Mouse (Mus musculus): ENCODE measurements around the gene 9330161L09Rik. TPM values are rescaled to one million over a fixed set of nuclear protein-coding genes. Genes with fewer than 3 reads are reported as not detected.

Gene 9330161L09Rik
- polyA plus RNA-seq, 1 experiment = not detected

DNA sequence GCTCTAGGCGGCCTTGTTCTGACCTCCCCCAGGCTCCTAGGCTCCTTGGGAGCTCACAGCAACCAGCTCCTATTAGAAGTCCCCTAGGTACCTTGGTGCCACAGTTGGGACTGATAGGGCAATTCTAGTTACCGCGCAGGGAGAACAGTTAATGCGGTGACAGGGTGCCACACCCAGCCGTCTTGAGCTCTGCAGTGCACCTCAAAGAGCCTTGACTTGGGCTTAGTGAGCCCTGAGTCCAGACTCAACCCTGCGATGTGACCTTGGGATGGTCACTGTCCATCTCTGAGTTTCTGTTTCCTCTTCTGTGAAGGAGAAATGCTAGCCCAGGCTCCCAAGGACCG is 39.3 kb downstream of the 9330161L09Rik start:
- H3K4me1 ChIP-seq (ENCODE audit: control insufficient read depth, insufficient read depth, insufficient read length, low read length) = no peaks in the 10 kb centered on the region
- no peak overlapping the region for H3K27ac ChIP-seq (replicated peaks; ENCODE audit: low read depth, low read length)
- no peak overlapping the region for H3K4me3 ChIP-seq (ENCODE audit: insufficient read depth, low read depth, low read length)

DNA sequence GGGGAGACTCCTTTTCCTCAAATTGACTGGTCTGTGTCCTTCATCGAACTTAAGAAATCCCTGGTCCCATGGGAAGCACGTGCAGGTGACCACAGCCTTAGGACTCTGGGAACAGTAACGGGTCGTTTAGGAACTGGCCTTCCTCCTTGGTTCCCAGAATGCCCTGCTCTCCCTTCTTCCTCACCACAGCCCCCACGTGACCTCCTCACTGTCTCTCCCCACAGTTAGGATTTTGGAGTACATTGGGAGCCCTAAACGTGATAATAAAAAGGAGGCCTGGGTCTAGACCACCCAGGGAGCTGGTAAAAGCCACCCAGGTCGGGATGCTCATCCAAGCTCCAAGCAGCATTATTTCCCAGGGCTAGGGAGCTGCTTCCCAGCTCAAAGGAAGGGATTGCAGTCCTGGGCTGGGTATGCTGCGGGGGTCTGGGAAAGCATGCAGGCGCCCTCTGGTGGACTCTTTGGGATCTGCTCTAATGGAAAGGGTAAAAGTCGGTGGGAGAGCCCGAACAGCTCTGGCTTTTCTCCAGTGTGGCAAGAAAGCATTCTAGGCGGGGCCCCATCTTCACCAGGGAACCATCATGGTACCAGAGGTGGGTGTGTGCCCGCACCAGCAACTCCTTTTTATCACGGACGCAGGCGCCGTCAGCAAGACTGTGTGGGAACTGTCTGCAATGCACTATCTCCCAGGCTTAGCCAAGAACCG is 39.8 kb downstream of the 9330161L09Rik start:
- Histone ChIP-seq H3K27ac (replicated peaks; ENCODE audit: low read depth, low read length) (no peak overlapping the region), H3K4me1 (ENCODE audit: control insufficient read depth, insufficient read depth, insufficient read length, low read length) (no peaks in the 10 kb centered on the region), H3K4me3 (ENCODE audit: insufficient read depth, low read depth, low read length) (no peak overlapping the region)

DNA sequence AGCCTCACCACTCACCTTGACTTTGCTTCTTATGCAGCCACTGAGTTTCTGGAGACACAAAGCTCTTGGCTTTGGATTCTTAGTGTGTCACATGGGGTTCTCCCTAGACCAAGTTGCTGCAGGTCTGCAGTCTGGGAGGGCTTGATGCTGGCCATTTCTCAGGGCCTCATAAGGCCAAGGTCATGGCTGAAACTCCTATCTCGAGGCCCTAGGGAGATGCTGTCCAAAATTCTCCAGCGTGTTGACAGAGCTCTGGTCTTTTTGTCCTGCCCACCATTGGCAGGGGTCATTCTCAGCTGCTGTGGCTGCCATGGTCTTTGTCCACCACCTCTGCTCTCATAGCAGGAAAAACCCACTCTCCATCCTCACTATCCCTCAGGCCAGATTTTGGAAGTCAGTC is 40.4 kb downstream of the 9330161L09Rik start:
- no peaks in the 10 kb centered on the region for H3K4me1 ChIP-seq (ENCODE audit: control insufficient read depth, insufficient read depth, insufficient read length, low read length)
- H3K4me3 ChIP-seq (ENCODE audit: insufficient read depth, low read depth, low read length) = no peak overlapping the region
- H3K27ac ChIP-seq (replicated peaks; ENCODE audit: low read depth, low read length) = no peak overlapping the region

DNA sequence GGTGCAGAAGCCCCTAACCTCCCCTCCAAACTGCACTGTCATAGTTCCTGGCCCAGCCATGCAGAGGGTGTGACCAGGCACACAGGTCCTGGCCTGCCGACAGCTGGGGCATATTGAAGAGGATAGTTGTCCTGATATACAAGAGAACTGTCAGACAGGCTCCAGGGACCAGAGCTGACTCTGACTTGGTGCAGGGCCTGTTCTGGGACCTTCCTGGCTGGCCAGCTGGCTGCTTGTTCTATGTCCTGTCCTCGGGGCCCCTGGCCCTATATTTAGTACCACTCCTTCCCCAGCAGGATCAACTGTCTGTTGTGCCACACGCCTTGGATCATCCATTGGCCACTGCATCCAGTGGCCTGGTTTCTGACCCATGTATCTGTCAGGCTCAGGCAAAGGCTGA is 45.3 kb downstream of the 9330161L09Rik start:
- no peak overlapping the region for H3K27ac ChIP-seq (replicated peaks; ENCODE audit: low read depth, low read length)
- H3K4me3 ChIP-seq (ENCODE audit: insufficient read depth, low read depth, low read length) = no peak overlapping the region
- no peaks in the 10 kb centered on the region for H3K4me1 ChIP-seq (ENCODE audit: control insufficient read depth, insufficient read depth, insufficient read length, low read length)

DNA sequence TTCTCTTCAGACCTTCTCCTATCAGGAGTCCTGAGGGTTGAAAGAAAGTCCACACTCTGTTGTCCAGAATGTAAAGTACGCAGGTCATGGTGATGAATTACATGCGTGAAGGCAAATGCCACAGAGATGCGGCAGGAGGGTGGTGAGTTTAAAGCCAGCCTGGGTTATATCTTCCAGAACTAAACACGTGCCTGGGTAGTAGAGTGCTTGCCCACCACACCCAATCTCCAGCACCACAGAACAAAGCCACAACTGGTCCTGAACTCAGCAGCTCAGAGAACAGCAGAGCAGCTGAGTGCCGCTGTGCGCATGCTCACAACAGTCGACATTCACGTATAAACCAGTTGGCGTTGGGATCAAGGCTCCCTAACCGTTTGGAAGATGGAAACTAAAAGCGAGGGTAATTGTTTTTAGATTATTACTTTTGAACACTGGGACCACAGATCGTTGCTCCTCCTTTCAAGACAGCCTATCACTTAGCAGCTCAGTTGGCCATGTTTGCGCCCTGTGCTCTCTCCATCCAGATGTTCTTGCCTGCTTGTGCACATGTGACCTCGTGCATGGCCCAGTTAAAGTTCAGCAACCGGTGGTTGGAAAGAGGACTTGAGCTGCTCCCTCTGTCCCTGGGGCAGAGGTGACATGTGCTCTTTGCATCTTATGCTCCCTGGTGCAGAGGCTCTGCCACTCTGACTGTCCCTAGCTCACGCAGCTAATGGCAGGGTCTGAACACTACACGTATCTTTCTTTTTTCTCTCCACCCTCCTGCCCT is 45.9 kb downstream of the 9330161L09Rik start:
- no peak overlapping the region for H3K27ac ChIP-seq (replicated peaks; ENCODE audit: low read depth, low read length)
- no peaks in the 10 kb centered on the region for H3K4me1 ChIP-seq (ENCODE audit: control insufficient read depth, insufficient read depth, insufficient read length, low read length)
- no peak overlapping the region for H3K4me3 ChIP-seq (ENCODE audit: insufficient read depth, low read depth, low read length)

DNA sequence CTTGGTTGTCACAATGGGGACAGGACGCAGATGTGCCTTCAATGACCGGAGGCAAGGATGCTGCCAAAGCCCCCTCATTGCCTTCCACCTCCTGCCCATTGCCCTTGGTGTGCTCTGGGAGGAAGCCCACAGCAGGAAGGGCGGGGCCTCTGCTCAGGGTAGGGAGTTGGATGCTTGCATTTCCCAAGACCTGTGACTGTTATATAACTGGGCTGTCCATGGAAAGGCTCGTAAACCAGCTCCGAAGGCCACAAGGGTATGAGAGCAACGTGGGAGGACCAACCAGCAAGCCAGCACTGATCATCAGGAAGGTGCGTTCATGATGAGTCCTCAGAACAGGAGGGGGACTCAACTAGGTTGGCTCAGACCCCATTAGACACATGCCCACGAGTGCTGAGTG is 46.8 kb downstream of the 9330161L09Rik start:
- Histone ChIP-seq H3K4me3 (ENCODE audit: insufficient read depth, low read depth, low read length) (no peak overlapping the region), H3K4me1 (ENCODE audit: control insufficient read depth, insufficient read depth, insufficient read length, low read length) (no peaks in the 10 kb centered on the region), H3K27ac (replicated peaks; ENCODE audit: low read depth, low read length) (no peak overlapping the region)

DNA sequence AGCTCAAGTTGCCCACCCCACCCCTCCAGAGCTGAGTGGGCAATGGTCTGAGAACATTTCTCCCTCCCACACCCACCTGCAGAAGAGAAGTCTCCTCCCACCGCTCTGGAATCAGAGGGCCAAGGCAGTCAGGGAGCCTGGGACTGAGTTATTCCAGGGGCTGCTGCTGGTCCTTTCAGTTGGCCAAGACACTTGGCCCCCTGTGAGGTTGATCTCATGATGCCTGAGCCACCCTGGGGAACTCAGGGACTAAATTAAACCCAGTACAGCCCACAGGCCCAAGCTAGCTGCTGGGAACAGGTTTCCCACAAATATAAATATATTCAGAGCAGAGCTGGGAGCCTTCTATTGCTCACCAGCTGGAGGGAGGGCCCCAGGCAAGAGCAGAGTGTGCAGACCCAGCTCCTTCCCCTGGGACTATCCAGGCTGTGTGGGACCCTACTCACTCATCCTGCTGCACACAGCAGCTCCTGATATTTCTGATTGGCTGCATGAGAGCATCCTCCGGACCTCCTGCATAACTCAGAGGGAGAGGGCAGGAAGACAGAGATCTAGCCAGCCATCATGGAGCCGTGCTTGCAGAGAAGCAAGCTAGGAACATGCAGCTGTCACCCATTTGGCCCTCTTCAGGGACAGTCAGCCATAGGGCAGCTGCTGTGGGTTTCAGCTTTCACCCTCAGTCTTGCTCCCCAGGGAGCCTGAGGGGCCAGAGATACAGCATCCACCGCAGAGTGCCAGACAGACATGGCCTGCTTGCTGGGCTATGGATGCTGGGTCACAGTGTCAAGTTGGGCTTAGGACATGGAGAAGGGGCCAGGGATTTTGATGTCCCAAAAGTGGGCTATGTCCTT is 48.4 kb downstream of the 9330161L09Rik start:
- Histone ChIP-seq H3K27ac (replicated peaks; ENCODE audit: low read depth, low read length) (no peak overlapping the region), H3K4me3 (ENCODE audit: insufficient read depth, low read depth, low read length) (no peak overlapping the region)

DNA sequence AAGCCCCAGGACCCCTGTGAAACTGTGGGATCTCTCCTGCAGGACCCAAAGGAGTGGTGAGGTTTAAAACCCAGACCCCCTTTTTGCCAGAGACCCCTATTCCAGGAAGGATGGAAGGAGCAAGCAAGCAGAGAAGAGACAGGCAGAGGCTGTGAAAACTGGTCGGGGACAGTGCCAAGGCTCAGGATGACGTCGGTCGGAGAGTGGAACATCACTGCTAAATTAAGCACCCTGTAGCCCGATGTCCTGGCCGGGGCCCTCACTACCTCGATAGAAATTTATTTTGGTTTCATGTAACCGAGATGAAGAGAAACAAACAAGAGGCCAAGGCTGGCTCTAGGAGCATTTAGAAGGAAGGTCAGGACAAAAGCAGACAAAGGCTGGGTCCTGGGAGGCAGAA is 49.4 kb downstream of the 9330161L09Rik start:
- H3K4me3 ChIP-seq (ENCODE audit: insufficient read depth, low read depth, low read length) = no peak overlapping the region
- H3K4me1 ChIP-seq (ENCODE audit: control insufficient read depth, insufficient read depth, insufficient read length, low read length) = no peaks in the 10 kb centered on the region
- no peak overlapping the region for H3K27ac ChIP-seq (replicated peaks; ENCODE audit: low read depth, low read length)

More for the DNA sequence above, 48.4 kb downstream of the 9330161L09Rik start:
- H3K4me1 ChIP-seq (ENCODE audit: control insufficient read depth, insufficient read depth, insufficient read length, low read length) = no peaks in the 10 kb centered on the region

Other genes with a start within 250 kb of the 9330161L09Rik start
- gene Prima1, start 165.7 kb downstream of the 9330161L09Rik start, polyA plus RNA-seq (2012; ENCODE audit: insufficient read depth, insufficient read length, missing spikeins) = not detected in 2 replicates
- not detected in 2 replicates for gene Fam181a, start 96.8 kb downstream of the 9330161L09Rik start, polyA plus RNA-seq (2012; ENCODE audit: insufficient read depth, insufficient read length, missing spikeins)
- 2.5 and 7.8 TPM in 2 replicates for gene Asb2, start 51.8 kb downstream of the 9330161L09Rik start, polyA plus RNA-seq (2012; ENCODE audit: insufficient read depth, insufficient read length, missing spikeins)
- gene Otub2, start 19.1 kb downstream of the 9330161L09Rik start, polyA plus RNA-seq (2012; ENCODE audit: insufficient read depth, insufficient read length, missing spikeins) = 0.75 and 2.2 TPM in 2 replicates
- gene Ddx24, start 18.0 kb upstream of the 9330161L09Rik start, polyA plus RNA-seq (2012; ENCODE audit: insufficient read depth, insufficient read length, missing spikeins) = 47.9 and 50.2 TPM in 2 replicates
- gene Ifi27, start 26.4 kb upstream of the 9330161L09Rik start, polyA plus RNA-seq (2012; ENCODE audit: insufficient read depth, insufficient read length, missing spikeins) = 2,121 and 2,899 TPM in 2 replicates
- 1,113 and 2,189 TPM in 2 replicates for gene Ifi27l2a, start 35.9 kb upstream of the 9330161L09Rik start, polyA plus RNA-seq (2012; ENCODE audit: insufficient read depth, insufficient read length, missing spikeins)
- gene Ifi27l2b, start 49.4 kb upstream of the 9330161L09Rik start, polyA plus RNA-seq (2012; ENCODE audit: insufficient read depth, insufficient read length, missing spikeins) = not detected in 2 replicates
- 1.0 and 3.8 TPM in 2 replicates for gene Ppp4r4, start 124.5 kb upstream of the 9330161L09Rik start, polyA plus RNA-seq (2012; ENCODE audit: insufficient read depth, insufficient read length, missing spikeins)
- gene Serpina10, start 223.6 kb upstream of the 9330161L09Rik start, polyA plus RNA-seq (2012; ENCODE audit: insufficient read depth, insufficient read length, missing spikeins) = not detected in 2 replicates
- not detected in 2 replicates for gene Serpina6, start 249.4 kb upstream of the 9330161L09Rik start, polyA plus RNA-seq (2012; ENCODE audit: insufficient read depth, insufficient read length, missing spikeins)